Mouse (Mus musculus) lung, adult 18-20 months (tissue): ENCODE data around the gene Inpp5d.
A peak's percentile ranks its signal among the peaks of the same experiment; 100 is the strongest.

Experiments used
- DNase-seq, 2 experiments: peaks; one replicate each; pipeline ENCODE4 v3.0.0; 2022; ENCODE audit warnings: mixed read lengths in 2 of 2

The Inpp5d gene

GRCm38 (mm10) chr1:87620211-87620668 lies at the start of gene Inpp5d:
Gene Inpp5d, plus strand, starts transcription at chr1:87620312.
- DNase-seq = peak; percentile 61 to 63

- no peak for DNase-seq
Measured at GRCm38 (mm10) chr1:87573261-87573660, 46.9 kb upstream of the Inpp5d start.

- DNase-seq = peak; percentile 89 to 94
Measured at GRCm38 (mm10) chr1:87573800-87574215, 46.3 kb upstream of the Inpp5d start, which contains the start of gene Ngef. Gene Ngef, minus strand, starts transcription at chr1:87573870.

- DNase-seq = peak in 1 of 2 experiments; percentile 16
Measured at GRCm38 (mm10) chr1:87574353-87574752, 45.8 kb upstream of the Inpp5d start.

GRCm38 (mm10) chr1:87574785-87575184 lies 45.3 kb upstream of the Inpp5d start:
- DNase-seq = peak; percentile 91 to 94

- DNase-seq = no peak
Measured at GRCm38 (mm10) chr1:87578965-87579364, 41.1 kb upstream of the Inpp5d start.

- no peak for DNase-seq
Measured at GRCm38 (mm10) chr1:87580824-87581223, 39.3 kb upstream of the Inpp5d start.

GRCm38 (mm10) chr1:87589162-87589561 lies 30.9 kb upstream of the Inpp5d start:
- no peak for DNase-seq

GRCm38 (mm10) chr1:87589980-87590379 lies 30.1 kb upstream of the Inpp5d start:
- DNase-seq = peak; percentile 69 to 80

GRCm38 (mm10) chr1:87594261-87594660 lies 25.9 kb upstream of the Inpp5d start:
- peak in 1 of 2 experiments; percentile 21 for DNase-seq

- DNase-seq = no peak
Measured at GRCm38 (mm10) chr1:87594671-87595070, 25.4 kb upstream of the Inpp5d start.

GRCm38 (mm10) chr1:87600533-87600932 lies 19.6 kb upstream of the Inpp5d start:
- DNase-seq = no peak

- no peak for DNase-seq
Measured at GRCm38 (mm10) chr1:87601801-87602200, 18.3 kb upstream of the Inpp5d start.

GRCm38 (mm10) chr1:87603389-87603788 lies 16.7 kb upstream of the Inpp5d start:
- DNase-seq = no peak

GRCm38 (mm10) chr1:87605296-87605695 lies 14.8 kb upstream of the Inpp5d start:
- DNase-seq = no peak

- DNase-seq = peak in 1 of 2 experiments; percentile 57
Measured at GRCm38 (mm10) chr1:87607385-87608091, 12.6 kb upstream of the Inpp5d start.

- peak; percentile 73 to 79 for DNase-seq
Measured at GRCm38 (mm10) chr1:87608416-87609046, 11.6 kb upstream of the Inpp5d start.

- no peak for DNase-seq
Measured at GRCm38 (mm10) chr1:87614576-87615295, 5.4 kb upstream of the Inpp5d start.

- no peak for DNase-seq
Measured at GRCm38 (mm10) chr1:87620693-87621092, 581 bp downstream of the Inpp5d start.

GRCm38 (mm10) chr1:87621146-87621857 lies 1.2 kb downstream of the Inpp5d start:
- DNase-seq = no peak

GRCm38 (mm10) chr1:87621858-87622279 lies 1.8 kb downstream of the Inpp5d start:
- no peak for DNase-seq

GRCm38 (mm10) chr1:87623977-87624666 lies 4.0 kb downstream of the Inpp5d start:
- DNase-seq = no peak
